Mouse (Mus musculus): ENCODE data around the gene Sele. TPM values are rescaled to one million over a fixed set of nuclear protein-coding genes. Genes with fewer than 3 reads are reported as not detected.

Gene Sele
- total and polyA plus RNA-seq, 3 experiments: not detected

DNA sequence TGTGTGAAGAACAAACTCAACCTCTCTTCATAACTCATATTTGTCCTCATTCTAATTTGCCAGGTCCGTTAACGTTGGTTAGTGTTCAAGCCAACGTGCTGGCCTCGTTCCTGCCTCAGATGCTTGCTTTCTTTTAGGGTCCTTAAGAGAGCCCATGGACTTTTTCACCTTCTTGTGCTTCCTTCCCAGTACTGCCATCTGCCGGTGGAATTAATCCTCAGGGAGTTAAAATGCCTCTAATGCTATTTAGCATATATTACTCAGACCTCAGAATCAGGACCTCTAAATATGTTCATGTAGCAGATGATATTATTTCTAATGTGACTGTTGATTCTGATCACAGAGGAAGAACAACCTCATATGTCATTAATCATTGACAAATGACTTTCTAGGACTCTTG, 20.6 kb upstream of the Sele start:
- Histone ChIP-seq H3K27me3 (ENCODE audit: control insufficient read depth in 1 of 2, insufficient read depth in 2 of 2, low read length in 2 of 2) (peaks cover 2 to 3% of the 10 kb centered on the region in 2 experiments; a peak in 3 of 4 replicates), H3K9me3 (replicated peaks; ENCODE audit: insufficient read depth, low read length) (no peaks in the 10 kb centered on the region), H3K4me1 (ENCODE audit: control insufficient read depth in 1 of 2, insufficient read depth in 2 of 2, low read length in 2 of 2) (0 out of 4 replicates have a peak, but pooled peaks cover 0 to 5% of the 10 kb centered on the region in 2 experiments), H3K9ac (ENCODE audit: control insufficient read depth, low read depth, low read length, poor library complexity, severe bottlenecking) (no peak overlapping the region), H3K79me2 (ENCODE audit: control insufficient read depth, insufficient read depth, low read length, poor library complexity) (no peaks in the 10 kb centered on the region), H3K36me3 (ENCODE audit: control insufficient read depth in 1 of 2, insufficient read depth in 2 of 2, low read length in 2 of 2) (no peaks in the 10 kb centered on the region), H3K4me3 (ENCODE audit: control insufficient read depth in 1 of 2, insufficient read depth in 1 of 2, low read depth in 2 of 2, low read length in 2 of 2) (no peak overlapping the region), H3K27ac (ENCODE audit: control insufficient read depth, low read depth, low read length) (no peak overlapping the region)
- peak; percentile 81 for DNase-seq (ENCODE audit: low read depth, low spot score)
- TF ChIP-seq RAD21 (IDR thresholded peaks at IDR 0.05; ENCODE audit: low read depth, low read length) (peak; percentile 21), SMC3 (IDR thresholded peaks at IDR 0.05; ENCODE audit: low read depth, low read length) (peak; percentile 53), CTCF (IDR thresholded peaks at IDR 0.05 in 2 of 3, conservative IDR thresholded peaks at IDR 0.05 in 1 of 3; ENCODE audit: control insufficient read depth in 1 of 3, insufficient read depth in 1 of 3, low read depth in 2 of 3, low read length in 3 of 3, poor library complexity in 1 of 3, severe bottlenecking in 1 of 3) (peak in 2 of 3 experiments; percentile 40 to 45; a peak in 3 of 6 replicates), ZNF384 (IDR thresholded peaks at IDR 0.05; ENCODE audit: low read depth, low read length) (no peak)

- no peak for DNase-seq (ENCODE audit: low read depth, low spot score)
- no peaks in the 10 kb centered on the region for H3K79me2 ChIP-seq (ENCODE audit: control insufficient read depth, insufficient read depth, low read length, poor library complexity)
- TF ChIP-seq MAFK (IDR thresholded peaks at IDR 0.05; ENCODE audit: borderline replicate concordance, low read depth, low read length) (no peak), TAL1 (IDR thresholded peaks at IDR 0.05; ENCODE audit: low read length) (no peak), POLR2A (IDR thresholded peaks at IDR 0.05; ENCODE audit: control insufficient read depth in 1 of 2, insufficient read depth in 1 of 2, low read depth in 1 of 2, low read length in 2 of 2, poor library complexity in 1 of 2) (no peak), ETS1 (IDR thresholded peaks at IDR 0.05; ENCODE audit: low read depth, low read length) (no peak), GATA1 (IDR thresholded peaks at IDR 0.05; ENCODE audit: low read depth, low read length) (no peak), KAT2A (conservative IDR thresholded peaks at IDR 0.05; ENCODE audit: low read depth, low read length) (no peak), USF1 (IDR thresholded peaks at IDR 0.05; ENCODE audit: low read depth, low read length) (no peak), SIN3A (IDR thresholded peaks at IDR 0.05; ENCODE audit: low read length) (no peak), NELFE (IDR thresholded peaks at IDR 0.05; ENCODE audit: low read depth, low read length) (no peak), CHD2 (IDR thresholded peaks at IDR 0.05; ENCODE audit: low read length) (no peak), EP300 (IDR thresholded peaks at IDR 0.05; ENCODE audit: low read depth in 1 of 2, low read length in 2 of 2) (no peak), ZC3H11A (IDR thresholded peaks at IDR 0.05; ENCODE audit: low read depth, low read length) (no peak), ELF1 (IDR thresholded peaks at IDR 0.05; ENCODE audit: low read depth, low read length) (no peak), MYC (IDR thresholded peaks at IDR 0.05; ENCODE audit: low read depth, low read length) (no peak), ZKSCAN1 (IDR thresholded peaks at IDR 0.05; ENCODE audit: low read depth, low read length) (no peak), USF2 (IDR thresholded peaks at IDR 0.05; ENCODE audit: borderline replicate concordance in 1 of 2, insufficient read depth in 1 of 2, low read depth in 1 of 2, low read length in 2 of 2) (no peak), POLR2AphosphoS5 (IDR thresholded peaks at IDR 0.05; ENCODE audit: borderline replicate concordance, low read depth, low read length) (no peak), JUND (IDR thresholded peaks at IDR 0.05; ENCODE audit: low read depth, low read length) (no peak), CTCF (IDR thresholded peaks at IDR 0.05 in 2 of 3, conservative IDR thresholded peaks at IDR 0.05 in 1 of 3; ENCODE audit: control insufficient read depth in 1 of 3, insufficient read depth in 1 of 3, low read depth in 2 of 3, low read length in 3 of 3, poor library complexity in 1 of 3, severe bottlenecking in 1 of 3) (no peak), ZNF384 (IDR thresholded peaks at IDR 0.05; ENCODE audit: low read depth, low read length) (no peak)
- no peak overlapping the region for H3K27ac ChIP-seq (ENCODE audit: control insufficient read depth, low read depth, low read length)
- peaks cover 3 to 4% of the 10 kb centered on the region in 2 experiments; a peak in 2 of 4 replicates for H3K27me3 ChIP-seq (ENCODE audit: control insufficient read depth in 1 of 2, insufficient read depth in 2 of 2, low read length in 2 of 2)
- no peaks in the 10 kb centered on the region for H3K36me3 ChIP-seq (ENCODE audit: control insufficient read depth in 1 of 2, insufficient read depth in 2 of 2, low read length in 2 of 2)
- no peak overlapping the region for H3K9ac ChIP-seq (ENCODE audit: control insufficient read depth, low read depth, low read length, poor library complexity, severe bottlenecking)
- no peak overlapping the region for H3K4me3 ChIP-seq (ENCODE audit: control insufficient read depth in 1 of 2, insufficient read depth in 1 of 2, low read depth in 2 of 2, low read length in 2 of 2)
- no peaks in the 10 kb centered on the region for H3K9me3 ChIP-seq (replicated peaks; ENCODE audit: insufficient read depth, low read length)
- H3K4me1 ChIP-seq (ENCODE audit: control insufficient read depth in 1 of 2, insufficient read depth in 2 of 2, low read length in 2 of 2): no peaks in the 10 kb centered on the region
Observed at GRCm38 (mm10) chr1:164040385-164041135, 7.5 kb upstream of the Sele start.
